27 mouse cellular contexts compared by ENCODE assay signal in the genomic region with DNA sequence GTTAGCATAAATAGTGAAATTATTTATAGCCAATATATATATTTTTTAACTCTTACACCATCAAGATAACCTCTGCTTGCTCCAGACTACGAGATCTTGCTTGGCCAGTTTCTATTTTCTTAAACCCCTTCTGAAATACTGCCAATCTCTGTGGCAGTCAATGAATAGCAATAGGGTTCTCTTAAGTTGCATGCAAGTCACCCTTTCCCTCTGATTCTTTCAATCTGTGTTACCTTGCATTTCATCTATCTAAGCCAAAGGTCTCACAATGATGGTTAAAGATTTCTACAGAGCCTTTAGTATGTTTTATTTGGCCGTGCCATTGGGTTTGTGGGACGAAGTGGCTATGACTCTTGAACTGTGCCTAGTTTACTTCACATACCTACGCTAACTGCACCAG. TPM values are rescaled to one million over a fixed set of nuclear protein-coding genes. Genes with fewer than 3 reads are reported as not detected.
DNase-seq lines count a peak whose midpoint lies in the region; TF ChIP-seq lines count a peak whose summit lies in the region.
"Had no signal": no experiment of that assay in that cellular context is flagged by ENCODE, and none has a peak within 500 bp of the region (broad histone marks: within the 10 kb centered on the region; RNA-seq: fewer than 3 reads in every experiment).

No protein-coding gene starts in this region.

- H3K79me2 ChIP-seq in liver, adult 2 months (ENCODE audit: control insufficient read depth, insufficient read depth, low read length), result no peaks in the 10 kb centered on the region

- H3K4me3 ChIP-seq in liver, adult 2 months (ENCODE audit: insufficient read depth, low read depth, low read length), result no peak overlapping the region
- no peak overlapping the region for H3K4me3 ChIP-seq in thymus, adult 2 months (ENCODE audit: control insufficient read depth, insufficient read depth, low read length)

- H3K27me3 ChIP-seq in liver, adult 2 months (ENCODE audit: control insufficient read depth, insufficient read depth, low read length), result no peaks in the 10 kb centered on the region
- no peaks in the 10 kb centered on the region for H3K27me3 ChIP-seq in thymus, adult 2 months (ENCODE audit: control insufficient read depth, insufficient read depth, low read length)
- H3K27me3 ChIP-seq: CH12.LX had no signal

- no peaks in the 10 kb centered on the region for H3K36me3 ChIP-seq in liver, adult 2 months (ENCODE audit: control insufficient read depth, insufficient read depth, low read length)
- H3K36me3 ChIP-seq in thymus, adult 2 months (ENCODE audit: control insufficient read depth, insufficient read depth, low read length), result no peaks in the 10 kb centered on the region
- H3K36me3 ChIP-seq: G1E had no signal

- no peak overlapping the region for H3K9ac ChIP-seq in liver, adult 2 months (ENCODE audit: low read depth, low read length)

- H3K4me1 ChIP-seq in liver, adult 2 months (ENCODE audit: control insufficient read depth, insufficient read depth, low read length), result peaks cover 2% of the 10 kb centered on the region; the same call in 1 of the 2 replicates
- H3K4me1 ChIP-seq in thymus, adult 2 months (replicated peaks; ENCODE audit: control insufficient read depth, insufficient read depth, low read length), result no peaks in the 10 kb centered on the region

- DNase-seq in liver, adult 2 months (ENCODE audit: extremely low read depth, low read depth, low spot score), result peak; percentile 62
- DNase-seq in liver, result no peak
- DNase-seq in fat pad, adult 2 months (ENCODE audit: extremely low read depth, low read depth, low spot score), result peak; percentile 88
- peak; percentile 86 for DNase-seq in gonadal fat pad, adult 2 months (ENCODE audit: low read depth)
- DNase-seq in thymus, adult 2 months, result no peak
- no peak for DNase-seq in urinary bladder, adult 2 months (ENCODE audit: low spot score)
- DNase-seq: adrenal gland, adult 2 months; adrenal gland, adult 8-10 months; adrenal gland, postnatal 10 days; adrenal gland, postnatal 14 days; adrenal gland, postnatal 25 days; adrenal gland, postnatal 36 days; B cell, adult 2 months; cerebellum, adult 11 months; cerebellum, adult 11-12 months; cerebellum, adult 18-20 months had no signal

- 67% methylated on average over 4 of the region's 4 CpGs for WGBS in liver, adult 2 months
- WGBS in thymus, adult 2 months, result 94% methylated on average over 4 of the region's 4 CpGs

- TF ChIP-seq POLR2A in liver, adult 2 months (IDR thresholded peaks at IDR 0.05; ENCODE audit: extremely low read depth, insufficient read depth, low read length), result no peak
- TF ChIP-seq POLR2A in thymus, adult 2 months (IDR thresholded peaks at IDR 0.05; ENCODE audit: control insufficient read depth, extremely low read depth, insufficient read depth, low read length, poor library complexity), result no peak

- no peak overlapping the region for H3K27ac ChIP-seq in liver, adult 2 months (replicated peaks; ENCODE audit: insufficient read depth, low read depth, low read length)
- H3K27ac ChIP-seq in thymus, adult 2 months (ENCODE audit: control insufficient read depth, insufficient read depth, low read length), result no peak overlapping the region

- no peak for TF ChIP-seq CTCF in liver, adult 2 months (IDR thresholded peaks at IDR 0.05; ENCODE audit: low read depth, low read length)
- TF ChIP-seq CTCF in thymus, adult 2 months (IDR thresholded peaks at IDR 0.05; ENCODE audit: borderline replicate concordance, control insufficient read depth, extremely low read depth, insufficient read depth, low read length, poor library complexity), result no peak

RNA-seq across cellular contexts. Expression of gene Gm6657, which starts 19.4 kb away (rescaled TPM):
- not detected in 2 replicates for total RNA-seq in liver, adult 2 months (2014; rRNA removed)
- not detected in 2 replicates for polyA plus RNA-seq in liver, adult 2 months (2012; rRNA removed)
- polyA plus RNA-seq in gonadal fat pad, adult 2 months (2012; rRNA removed), result not detected in 2 replicates
- polyA plus RNA-seq in thymus, adult 2 months (2012; rRNA removed), result not detected in 2 replicates
- not detected in 2 replicates for polyA plus RNA-seq in urinary bladder, adult 2 months (2012; rRNA removed)
- total RNA-seq: adrenal gland, adult 18-20 months; adrenal gland, adult 2 months; adrenal gland, adult 8-10 months; adrenal gland, postnatal 10 days; adrenal gland, postnatal 14 days; adrenal gland, postnatal 25 days; adrenal gland, postnatal 36 days; adrenal gland, postnatal 4 days; CH12.LX; ES-E14; G1E; MEL had no signal
- polyA plus RNA-seq: activated CD4-positive, CD25-positive, alpha-beta regulatory T cell, adult 4 months; adrenal gland, adult 2 months; brain, embryonic 14.5 days; C2C12; CD4-positive, CD25-positive, alpha-beta regulatory T cell, adult 4 months; G1E; Patski had no signal

RNA-seq across cellular contexts. Expression of gene Gphn, which starts 51.5 kb away (rescaled TPM):
- total RNA-seq in liver, adult 2 months (2014; rRNA removed), result 52.6 and 59.4 TPM in 2 replicates
- 31.6 and 33.5 TPM in 2 replicates for polyA plus RNA-seq in liver, adult 2 months (2012; rRNA removed)
- polyA plus RNA-seq in gonadal fat pad, adult 2 months (2012; rRNA removed), result 14.2 and 19.9 TPM in 2 replicates
- polyA plus RNA-seq in thymus, adult 2 months (2012; rRNA removed), result 8.2 and 12.0 TPM in 2 replicates
- polyA plus RNA-seq in urinary bladder, adult 2 months (2012; rRNA removed), result 21.0 and 21.7 TPM in 2 replicates

Comparison
In these comparisons a context has a peak if more than half of its experiments do, and no peak if none do; other contexts are left out.
1. DNase-seq: peak in liver, adult 2 months (single experiment), fat pad, adult 2 months (single experiment) and gonadal fat pad, adult 2 months (single experiment); none in liver (single experiment), thymus, adult 2 months (single experiment) and urinary bladder, adult 2 months (single experiment).